Mouse (Mus musculus): ENCODE results near the gene Dpm1.

The Dpm1 gene

DNA sequence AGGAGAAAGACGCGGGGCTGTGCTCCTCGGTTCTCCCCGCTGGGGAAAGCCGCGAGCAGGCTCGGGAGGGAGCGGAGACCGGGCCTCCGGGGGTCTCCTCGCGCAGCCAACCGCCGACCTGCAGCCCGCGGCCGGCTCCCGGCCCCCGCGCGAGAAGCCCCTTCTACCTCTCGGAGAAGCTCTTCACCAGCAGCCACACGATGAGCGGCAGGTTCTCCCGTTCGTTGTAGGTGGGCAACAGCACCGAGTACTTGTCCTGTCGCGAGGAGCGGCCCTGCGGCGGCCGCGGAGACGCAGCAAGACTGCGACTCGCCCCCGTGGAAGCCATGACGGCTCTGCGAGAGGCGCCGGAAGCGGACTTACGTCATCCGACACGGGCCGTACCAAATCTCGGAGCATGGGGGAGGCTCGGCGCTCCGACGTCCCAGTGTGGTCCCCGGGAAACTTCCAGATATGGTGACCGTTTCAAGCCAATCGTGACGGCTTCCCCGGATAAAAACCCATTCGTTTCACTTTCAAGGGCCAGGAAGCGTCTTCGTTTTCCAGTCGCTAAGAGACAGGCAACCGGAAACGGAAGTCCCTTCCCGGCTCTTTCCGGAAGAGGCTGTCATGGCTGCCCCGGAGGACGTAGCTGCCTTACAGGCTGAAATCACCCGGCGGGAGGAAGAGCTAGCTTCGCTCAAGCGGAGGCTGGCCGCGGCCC, at the start of gene Dpm1, which contains the start of the genes Gm20716 and Mocs3:
Gene Dpm1, minus strand, starts transcription at position 566 of the 703 bp plus-strand sequence.
Gene Gm20716, minus strand, starts transcription at position 339 of the 703 bp plus-strand sequence.
Gene Mocs3, plus strand, starts transcription at position 597 of the 703 bp plus-strand sequence.
- DNase-seq (ENCODE audit: extremely low spot score), result peak; percentile 86

DNA sequence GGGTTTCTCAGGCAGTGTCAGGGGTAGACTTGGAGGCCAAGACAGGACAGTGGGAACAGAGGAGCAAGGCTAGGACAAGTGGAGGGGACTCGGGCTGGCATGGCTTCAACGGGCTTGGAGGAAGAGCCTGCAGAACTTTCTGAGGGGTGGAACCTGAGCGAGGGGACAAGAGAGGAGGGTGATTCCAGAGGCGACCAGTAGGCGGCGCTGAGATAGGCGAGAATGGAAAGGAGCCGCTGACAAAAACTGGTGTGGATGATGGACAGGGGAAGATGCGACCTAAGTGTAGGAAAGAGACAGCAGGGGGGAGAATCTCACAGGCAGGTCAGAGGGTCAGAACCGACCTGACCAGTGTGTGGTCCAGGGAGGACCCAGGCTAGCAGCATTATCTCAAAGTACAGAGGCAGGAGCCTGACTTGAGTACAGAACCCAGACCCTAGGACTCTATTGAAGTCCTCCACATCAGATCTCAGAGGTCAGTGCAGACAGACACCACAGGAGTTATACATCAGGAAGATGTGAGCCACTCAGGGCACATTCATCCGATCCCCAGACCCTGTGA, 44.1 kb upstream of the Dpm1 start:
- DNase-seq (ENCODE audit: extremely low spot score), result peak; percentile 73

- no peak for DNase-seq (ENCODE audit: extremely low spot score)
Observed at GRCm38 (mm10) chr2:168273387-168273786, 43.0 kb upstream of the Dpm1 start.

DNA sequence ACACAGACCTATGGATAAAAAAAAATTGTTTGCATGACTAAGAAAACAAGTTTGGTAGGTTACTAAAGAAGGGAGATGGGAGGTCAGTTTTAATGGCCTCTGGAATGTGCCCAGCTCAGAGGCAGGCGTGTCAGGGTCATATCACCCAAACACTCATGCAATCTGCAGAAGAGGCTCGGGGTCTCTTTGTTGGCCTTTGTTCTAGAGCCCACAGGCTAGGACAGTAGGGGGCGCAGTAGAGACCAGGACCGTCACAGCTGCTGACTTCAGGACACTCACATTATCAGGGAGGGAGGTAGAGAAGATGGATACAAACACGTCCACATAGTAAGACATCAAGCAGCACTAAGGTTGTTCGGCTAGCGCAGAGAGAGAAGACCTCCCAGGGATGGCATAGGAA, 37.6 kb upstream of the Dpm1 start:
- DNase-seq (ENCODE audit: extremely low spot score), result peak; percentile 64

DNA sequence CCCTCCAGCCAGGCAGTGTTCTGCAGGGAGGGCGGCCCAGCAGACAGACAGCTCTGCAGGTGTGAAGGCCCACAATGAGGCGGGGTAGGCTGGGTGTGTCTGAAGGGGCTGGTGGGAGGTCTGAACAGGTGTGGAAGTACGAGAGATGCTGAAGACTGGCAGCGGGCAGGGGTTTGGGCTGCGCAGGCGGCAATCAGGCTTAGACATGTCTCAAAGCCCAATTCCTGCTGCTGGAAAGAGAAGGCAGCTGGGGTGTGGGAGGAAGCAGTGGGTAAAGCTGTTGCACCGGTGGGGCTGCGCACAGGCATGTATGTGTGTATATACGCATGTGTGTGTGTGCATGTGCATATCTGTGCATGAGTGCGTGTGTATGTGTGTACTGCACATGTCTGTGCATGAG, 30.5 kb upstream of the Dpm1 start:
- no peak for DNase-seq (ENCODE audit: extremely low spot score)

GRCm38 (mm10) chr2:168260124-168260523, 29.7 kb upstream of the Dpm1 start:
- no peak for DNase-seq (ENCODE audit: extremely low spot score)

DNA sequence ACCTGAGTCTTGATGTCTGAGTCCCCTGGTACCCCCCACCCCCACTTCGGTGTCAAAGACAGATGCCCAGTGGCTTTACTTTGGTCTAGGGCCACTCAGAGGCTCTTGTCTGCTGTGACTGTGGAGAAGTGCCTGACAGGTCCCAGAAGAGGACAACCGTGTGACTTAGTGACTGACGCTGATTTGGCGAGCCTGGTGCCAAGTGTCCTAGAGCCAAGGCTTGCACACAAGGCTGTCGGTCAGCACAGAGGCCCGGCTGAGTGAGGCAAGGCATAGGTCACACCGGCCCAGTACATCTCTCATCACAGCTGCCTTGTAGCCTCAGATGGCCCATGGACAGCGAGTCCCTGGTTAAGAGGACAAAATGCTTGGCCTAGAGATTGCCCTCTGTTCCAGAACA, 28.7 kb upstream of the Dpm1 start:
- DNase-seq (ENCODE audit: extremely low spot score), result no peak

DNA sequence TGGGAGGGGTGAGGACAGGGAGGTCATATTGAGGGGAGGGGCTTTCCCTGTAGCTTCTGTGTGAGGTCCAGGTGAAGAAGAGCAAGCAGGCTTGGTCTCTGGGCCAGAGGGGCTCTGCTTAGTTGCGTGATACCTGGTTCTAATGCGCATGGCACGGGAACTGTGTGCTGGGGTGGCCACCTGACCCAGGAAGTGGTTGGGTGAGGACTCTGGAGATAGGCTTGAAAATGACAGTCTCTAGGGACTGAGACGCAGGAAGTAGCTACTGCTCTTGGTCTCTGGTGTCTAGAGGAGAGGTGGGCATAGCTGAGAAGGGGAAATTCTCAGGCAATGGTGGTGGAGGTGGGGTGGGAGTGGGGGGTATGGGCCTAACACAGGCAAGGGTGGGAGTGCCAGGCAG, 26.8 kb upstream of the Dpm1 start:
- DNase-seq (ENCODE audit: extremely low spot score), result no peak

- DNase-seq (ENCODE audit: extremely low spot score), result no peak
Observed at GRCm38 (mm10) chr2:168256506-168256905, 26.1 kb upstream of the Dpm1 start.

DNA sequence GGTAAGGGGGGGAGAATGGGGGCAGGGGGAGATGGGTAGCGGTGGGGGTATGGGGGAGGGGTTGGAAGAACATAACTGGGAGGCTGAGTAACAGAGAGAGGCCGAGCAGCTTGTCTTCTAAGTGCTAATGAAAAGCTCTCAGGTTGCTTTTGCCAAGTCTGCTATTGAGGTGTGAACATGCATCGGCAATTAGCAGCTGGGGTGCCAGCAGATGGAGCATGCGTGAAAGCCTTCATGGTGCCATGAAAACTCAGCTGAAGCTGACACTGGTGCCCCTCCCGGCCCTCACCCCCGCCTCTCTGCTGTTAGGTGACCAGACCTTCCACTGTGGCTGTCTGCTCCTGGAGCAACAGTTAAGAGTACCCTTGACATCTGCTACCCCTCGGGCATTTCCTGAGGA, 23.4 kb upstream of the Dpm1 start:
- DNase-seq (ENCODE audit: extremely low spot score), result no peak

DNA sequence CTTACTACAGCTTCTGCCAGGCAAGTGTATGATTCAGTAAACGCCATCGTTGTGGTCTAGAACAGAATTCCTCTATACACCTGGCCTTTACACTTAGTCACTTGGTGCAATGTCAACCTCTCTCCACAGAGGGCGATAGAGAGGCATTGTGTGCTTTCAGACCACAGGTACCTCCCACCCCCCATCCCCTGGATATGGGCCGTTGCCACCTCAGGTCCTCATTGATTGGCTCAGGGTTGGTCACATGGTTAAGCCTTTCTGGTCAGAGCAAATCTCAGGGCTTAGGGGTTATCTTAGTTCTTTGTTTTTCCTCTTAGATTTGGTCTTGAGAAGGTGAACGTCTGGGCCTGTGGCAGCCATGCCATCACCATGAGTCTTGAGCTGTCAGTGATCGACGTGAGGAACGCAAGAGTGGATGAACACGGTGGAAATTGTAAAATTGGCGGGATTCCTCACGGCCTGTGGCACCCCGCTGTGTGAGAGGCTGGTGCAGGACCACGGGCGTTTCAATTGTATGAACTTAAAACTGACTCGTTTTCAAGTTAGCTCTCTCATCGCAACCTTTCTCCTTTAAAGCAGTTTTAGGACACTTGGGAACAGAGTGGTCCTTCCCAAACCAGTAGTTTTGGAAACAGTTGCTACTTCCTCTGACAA, 22.4 kb upstream of the Dpm1 start:
- peak; percentile 71 for DNase-seq (ENCODE audit: extremely low spot score)

DNA sequence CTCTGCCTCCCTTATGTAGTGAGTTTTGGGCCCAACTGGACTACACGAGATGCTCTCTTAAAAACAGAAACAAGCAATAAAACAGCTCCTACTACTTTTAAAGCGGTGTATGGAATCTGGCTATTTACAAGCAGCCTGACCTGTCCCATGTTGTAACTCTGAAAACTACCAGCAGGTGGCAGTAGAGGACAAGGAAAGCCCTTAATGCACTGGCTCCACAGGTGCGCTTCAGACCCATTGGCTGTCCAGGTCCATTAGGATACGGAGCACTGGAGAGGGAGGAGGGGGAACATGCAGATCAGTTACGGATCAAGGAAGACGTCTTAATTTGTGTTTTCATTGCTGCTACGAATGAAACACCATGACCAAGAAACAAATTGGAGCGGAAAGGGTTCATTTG, 19.9 kb upstream of the Dpm1 start:
- peak; percentile 86 for DNase-seq (ENCODE audit: extremely low spot score)

- no peak for DNase-seq (ENCODE audit: extremely low spot score)
Observed at GRCm38 (mm10) chr2:168248856-168249245, 18.5 kb upstream of the Dpm1 start.

- DNase-seq (ENCODE audit: extremely low spot score), result no peak
Observed at GRCm38 (mm10) chr2:168248167-168248855, 17.9 kb upstream of the Dpm1 start.

GRCm38 (mm10) chr2:168245571-168245970, 15.2 kb upstream of the Dpm1 start:
- DNase-seq (ENCODE audit: extremely low spot score), result no peak

- no peak for DNase-seq (ENCODE audit: extremely low spot score)
Observed at GRCm38 (mm10) chr2:168243278-168243677, 12.9 kb upstream of the Dpm1 start.

DNA sequence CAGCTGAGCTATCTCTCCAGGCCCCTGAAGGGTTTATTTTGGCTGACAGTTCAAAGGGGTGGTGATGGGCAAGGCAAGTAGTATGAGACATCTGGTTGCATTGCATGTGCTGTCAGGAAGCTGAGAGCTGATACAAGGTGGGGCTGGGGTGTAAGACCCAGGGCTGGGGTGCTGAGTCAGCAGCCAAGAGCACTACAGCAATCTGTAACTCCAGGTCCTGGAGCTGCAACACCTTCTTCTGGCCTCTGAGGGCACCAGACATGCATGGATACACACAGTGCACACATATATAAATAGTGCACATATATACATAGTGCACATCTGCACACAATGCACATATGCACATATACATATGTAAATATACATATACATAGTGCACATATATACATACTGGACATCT, 12.4 kb upstream of the Dpm1 start:
- no peak for DNase-seq (ENCODE audit: extremely low spot score)

- DNase-seq (ENCODE audit: extremely low spot score), result no peak
Observed at GRCm38 (mm10) chr2:168238335-168238734, 7.9 kb upstream of the Dpm1 start.

GRCm38 (mm10) chr2:168233286-168233685, 2.9 kb upstream of the Dpm1 start:
- DNase-seq (ENCODE audit: extremely low spot score), result no peak

DNA sequence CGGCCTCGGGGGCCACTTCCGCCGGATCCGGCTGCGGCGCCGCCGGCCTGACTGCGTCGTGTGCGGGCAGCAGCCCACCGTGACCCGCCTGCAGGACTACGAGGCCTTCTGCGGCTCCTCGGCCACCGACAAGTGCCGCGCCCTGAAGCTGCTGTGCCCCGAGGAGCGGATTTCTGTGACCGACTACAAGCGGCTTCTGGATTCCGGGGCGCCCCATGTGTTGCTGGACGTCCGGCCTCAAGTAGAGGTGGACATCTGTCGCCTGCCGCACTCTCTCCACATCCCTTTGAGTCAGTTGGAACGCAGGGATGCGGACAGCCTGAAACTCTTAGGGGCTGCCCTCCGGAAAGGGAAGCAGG, 1.1 kb upstream of the Dpm1 start:
- DNase-seq (ENCODE audit: extremely low spot score), result no peak

DNA sequence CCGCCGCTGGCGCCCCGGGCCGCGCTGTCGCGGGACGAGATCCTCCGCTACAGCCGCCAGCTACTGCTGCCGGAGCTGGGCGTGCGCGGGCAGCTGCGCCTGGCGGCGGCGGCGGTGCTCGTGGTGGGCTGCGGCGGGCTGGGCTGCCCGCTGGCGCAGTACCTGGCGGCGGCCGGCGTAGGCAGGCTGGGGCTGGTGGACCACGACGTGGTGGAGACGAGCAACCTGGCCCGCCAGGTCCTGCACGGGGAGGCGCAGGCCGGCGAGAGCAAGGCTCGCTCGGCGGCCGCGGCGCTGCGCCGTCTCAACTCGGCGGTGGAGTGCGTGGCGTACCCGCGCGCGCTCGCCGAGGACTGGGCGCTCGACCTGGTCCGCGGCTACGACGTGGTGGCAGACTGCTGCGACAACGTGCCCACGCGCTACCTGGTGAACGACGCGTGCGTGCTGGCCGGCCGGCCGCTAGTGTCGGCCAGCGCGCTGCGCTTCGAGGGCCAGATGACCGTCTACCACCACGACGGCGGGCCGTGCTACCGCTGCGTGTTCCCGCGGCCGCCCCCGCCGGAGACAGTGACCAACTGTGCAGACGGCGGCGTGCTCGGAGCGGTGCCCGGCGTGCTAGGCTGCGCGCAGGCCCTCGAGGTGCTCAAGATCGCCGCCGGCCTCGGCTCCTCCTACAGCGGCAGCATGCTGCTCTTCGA, 531 bp upstream of the Dpm1 start:
- DNase-seq (ENCODE audit: extremely low spot score), result peak; percentile 24

Data from embryo, embryonic 9.5 days (tissue).